Mouse (Mus musculus) heart, embryonic 14.5 days (tissue): ENCODE measurements around the gene Rps25. TPM values are rescaled to one million over a fixed set of nuclear protein-coding genes. Genes with fewer than 3 reads are reported as not detected.

Experiments
- microRNA-seq: library from miRNA; unstranded; fragments of <30 nt; microRNA quantifications from one replicate; pipeline ENCODE4, GENCODE M21; 2016
- polyA plus RNA-seq: library from polyadenylated mRNA; unstranded; fragments of >200 nt; fragmentation: Nextera tagmentation; extraction: Ambion mirVana; gene quantifications from 2 replicates; pipeline ENCODE4 v1.2.1, GENCODE M21; 2014

The Rps25 gene
- polyA plus RNA-seq, 1 experiment from 2014 or later = 1,617 TPM

Small RNAs within 50 kb of the gene (microRNA-seq; reads per million reads assigned to microRNA genes)
- not detected for gene Mir7085

Other genes with a start within 250 kb of the Rps25 start
- gene Cbl, start 173.1 kb upstream of the Rps25 start, polyA plus RNA-seq = 12.7 and 13.7 TPM in 2 replicates
- gene Ccdc153, start 166.5 kb upstream of the Rps25 start, polyA plus RNA-seq = not detected in 2 replicates
- not detected in 2 replicates for gene Pdzd3, start 155.7 kb upstream of the Rps25 start, polyA plus RNA-seq
- 7.0 and 7.3 TPM in 2 replicates for gene Nlrx1, start 138.5 kb upstream of the Rps25 start, polyA plus RNA-seq
- 1.3 and 2.7 TPM in 2 replicates for gene Abcg4, start 118.5 kb upstream of the Rps25 start, polyA plus RNA-seq
- gene Hinfp, start 101.5 kb upstream of the Rps25 start, polyA plus RNA-seq = 10.5 and 12.1 TPM in 2 replicates
- gene C2cd2l, start 86.9 kb upstream of the Rps25 start, polyA plus RNA-seq = 5.4 and 7.7 TPM in 2 replicates
- gene Dpagt1, start 81.1 kb upstream of the Rps25 start, polyA plus RNA-seq = 34.7 and 37.8 TPM in 2 replicates
- 153 and 167 TPM in 2 replicates for gene H2afx, start 72.4 kb upstream of the Rps25 start, polyA plus RNA-seq
- gene Hmbs, start 62.9 kb upstream of the Rps25 start, polyA plus RNA-seq = 110 and 112 TPM in 2 replicates
- gene Vps11, start 45.5 kb upstream of the Rps25 start, polyA plus RNA-seq = 17.8 and 21.4 TPM in 2 replicates
- 12.7 and 12.9 TPM in 2 replicates for gene Hyou1, start 27.6 kb upstream of the Rps25 start, polyA plus RNA-seq
- 32.0 and 35.7 TPM in 2 replicates for gene Slc37a4, start 10.3 kb upstream of the Rps25 start, polyA plus RNA-seq
- gene Trappc4, start 461 bp downstream of the Rps25 start, polyA plus RNA-seq = 74.0 and 85.4 TPM in 2 replicates
- 19.5 and 20.9 TPM in 2 replicates for gene Ccdc84, start 11.4 kb downstream of the Rps25 start, polyA plus RNA-seq
- gene Foxr1, start 34.0 kb downstream of the Rps25 start, polyA plus RNA-seq = not detected in 2 replicates
- not detected in 2 replicates for gene Upk2, start 47.8 kb downstream of the Rps25 start, polyA plus RNA-seq
- gene Bcl9l, start 75.7 kb downstream of the Rps25 start, polyA plus RNA-seq = 12.1 and 12.5 TPM in 2 replicates
- not detected in 2 replicates for gene Cxcr5, start 154.7 kb downstream of the Rps25 start, polyA plus RNA-seq
- gene Ddx6, start 197.8 kb downstream of the Rps25 start, polyA plus RNA-seq = 12.9 and 14.9 TPM in 2 replicates